Mouse (Mus musculus): ENCODE data around the gene Pkd1.

GRCm38 (mm10) chr17:24625472-24625871, 75.8 kb downstream of the Pkd1 start:
- TF ChIP-seq POLR2A (IDR thresholded peaks at IDR 0.05; ENCODE audit: insufficient read depth, low read length), result no peak
- TF ChIP-seq CTCF (IDR thresholded peaks at IDR 0.05; ENCODE audit: low read depth, low read length), result no peak
- no peak for TF ChIP-seq EP300 (IDR thresholded peaks at IDR 0.05; ENCODE audit: insufficient read depth, low read depth, low read length)
